Mouse (Mus musculus) cerebral cortex, adult 2 months (tissue): ENCODE measurements around the gene Ttyh1.

Source experiments
- WGBS: fragments of 180-500 bp; shearing (Covaris S2); methylation state at CpG from one replicate; pipeline ENCODE4 v1.1.7; 2018; 5-methylcytosine and 5-hydroxymethylcytosine counted together

The Ttyh1 gene

DNA sequence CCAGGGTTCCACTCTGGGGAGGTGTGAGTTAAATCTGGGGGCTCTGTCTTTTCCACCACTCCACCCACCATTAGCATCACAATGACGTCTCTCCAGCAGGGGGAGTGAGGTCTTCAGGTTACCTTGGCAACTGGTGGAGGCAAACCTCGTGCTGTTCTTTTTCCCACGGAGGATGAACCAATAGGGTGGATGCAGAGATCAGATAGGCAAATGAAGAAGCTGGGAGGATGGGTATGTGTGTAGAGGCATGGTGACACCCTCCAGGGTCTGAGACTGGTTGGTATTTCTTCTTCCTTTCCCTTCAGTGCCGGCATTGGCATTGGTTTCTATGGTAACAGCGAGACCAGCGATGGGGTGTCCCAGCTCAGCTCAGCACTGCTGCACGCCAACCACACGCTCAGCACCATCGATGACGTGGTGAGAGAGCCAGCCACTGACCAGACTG is 5.1 kb downstream of the Ttyh1 start:
- WGBS, result 2% methylated on average over 10 of the region's 10 CpGs

DNA sequence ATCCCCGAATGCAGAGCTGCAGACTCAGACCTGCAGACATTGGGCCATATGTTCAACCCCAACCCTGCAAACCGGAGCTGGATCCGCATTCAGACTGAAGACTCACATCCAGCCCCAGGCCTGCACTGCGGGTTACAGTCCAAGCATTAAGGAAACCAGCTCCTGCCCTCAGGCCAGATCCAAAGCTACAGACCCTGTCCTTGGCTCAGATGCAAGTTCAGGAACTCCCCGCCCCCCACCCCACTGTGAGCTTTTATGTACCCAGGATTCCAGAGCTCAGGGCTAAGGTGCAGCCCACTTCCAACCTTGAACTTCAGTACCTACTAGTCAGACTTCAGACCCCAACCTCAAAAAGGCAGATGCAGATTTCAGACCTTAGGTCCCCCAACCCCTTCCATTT is 5.6 kb downstream of the Ttyh1 start:
- WGBS, result 14% methylated on average over 5 of the region's 5 CpGs

DNA sequence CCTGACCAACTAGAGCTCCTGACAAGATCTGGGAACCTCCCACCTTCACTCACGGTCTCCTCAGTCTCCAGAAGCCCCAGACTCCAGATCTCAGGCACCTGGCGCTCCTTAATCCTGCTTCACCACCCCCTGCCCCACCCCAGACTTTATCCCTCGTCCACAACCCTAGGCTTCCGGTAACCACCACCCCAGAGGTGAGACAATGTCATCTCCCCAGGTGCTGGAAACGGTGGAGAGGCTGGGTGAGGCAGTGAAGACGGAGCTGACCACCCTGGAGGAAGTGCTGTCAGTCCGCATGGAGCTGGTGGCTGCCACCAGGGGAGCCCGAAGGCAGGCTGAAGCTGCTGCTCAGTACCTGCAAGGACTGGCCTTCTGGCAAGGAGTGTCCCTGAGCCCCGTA is 6.1 kb downstream of the Ttyh1 start:
- 29% methylated on average over 9 of the region's 9 CpGs for WGBS

DNA sequence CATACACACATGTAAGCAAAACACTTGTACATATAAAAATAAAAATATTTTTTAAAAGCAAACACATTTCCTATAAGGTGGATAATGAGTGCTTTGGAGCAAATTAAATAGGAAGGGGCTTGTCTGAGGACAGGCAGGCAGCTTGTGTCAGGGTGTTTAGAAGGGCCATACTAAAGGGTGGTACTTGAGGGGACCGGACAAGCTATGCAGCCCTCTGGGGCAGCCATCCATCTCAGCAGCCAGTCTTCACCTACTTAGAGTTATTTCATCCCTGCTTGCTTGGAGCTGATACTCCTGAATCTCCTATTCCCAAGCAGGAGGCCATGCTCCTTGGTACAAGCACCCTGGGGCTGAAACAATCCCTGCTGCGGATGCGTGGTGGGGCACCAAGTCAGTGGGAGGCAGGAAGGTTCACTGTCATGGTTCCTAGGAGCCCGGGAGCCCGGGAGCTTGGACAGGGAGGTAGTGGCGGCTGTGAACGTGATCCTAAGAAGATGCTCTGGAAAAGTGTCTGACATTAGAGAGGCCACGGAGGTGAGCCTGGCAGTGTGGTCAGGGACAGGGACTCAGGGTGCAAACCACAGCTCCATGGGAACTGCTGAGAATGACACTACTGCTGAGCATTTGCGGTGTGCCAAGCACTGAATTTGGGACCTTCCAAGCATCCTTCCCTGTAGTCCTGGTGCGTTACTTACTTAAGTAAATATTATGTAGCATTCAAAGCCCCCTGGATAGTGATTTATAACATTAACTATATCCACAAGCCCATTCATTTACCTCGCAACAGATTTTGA is 8.0 kb downstream of the Ttyh1 start:
- WGBS, result 67% methylated on average over 11 of the region's 11 CpGs

DNA sequence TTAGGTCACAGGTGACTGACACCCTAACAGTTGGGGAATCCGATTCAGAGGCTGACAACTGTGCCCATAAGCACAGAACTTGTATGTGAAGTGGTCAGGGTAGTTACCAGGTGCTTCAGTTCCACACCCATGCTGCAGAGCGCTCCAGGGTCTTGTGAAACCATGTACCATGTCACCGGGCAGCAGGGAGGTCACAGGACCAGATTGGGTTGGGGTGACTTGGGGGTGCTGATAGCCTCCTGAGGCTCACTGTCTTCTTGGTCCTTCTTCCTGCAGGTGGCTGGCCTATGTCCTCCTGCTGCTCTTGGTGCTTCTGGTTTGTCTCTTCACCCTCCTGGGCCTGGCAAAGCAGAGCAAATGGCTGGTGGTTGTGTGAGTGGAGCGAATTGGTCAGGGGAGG is 8.7 kb downstream of the Ttyh1 start:
- 85% methylated on average over 4 of the region's 4 CpGs for WGBS

DNA sequence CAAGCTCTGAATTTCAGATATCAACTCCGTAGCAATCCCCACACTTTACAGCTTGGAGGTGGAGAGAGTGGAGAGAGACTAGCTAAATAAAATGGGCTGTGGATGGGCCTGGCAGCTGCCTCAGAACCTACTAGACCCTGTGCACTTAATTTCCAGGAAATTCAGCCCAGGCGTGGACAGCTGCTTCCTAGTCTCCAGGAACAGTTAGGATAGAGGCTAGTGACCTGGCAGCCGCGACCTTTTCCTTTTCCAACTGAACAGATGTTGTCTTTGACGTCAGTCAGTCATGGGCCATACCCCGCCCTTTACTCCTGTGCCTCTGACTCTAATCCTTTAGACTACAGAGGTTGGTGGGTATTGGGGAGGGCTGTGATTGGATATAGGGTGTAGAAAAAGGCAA is 9.7 kb downstream of the Ttyh1 start:
- WGBS, result 52% methylated on average over 6 of the region's 6 CpGs

DNA sequence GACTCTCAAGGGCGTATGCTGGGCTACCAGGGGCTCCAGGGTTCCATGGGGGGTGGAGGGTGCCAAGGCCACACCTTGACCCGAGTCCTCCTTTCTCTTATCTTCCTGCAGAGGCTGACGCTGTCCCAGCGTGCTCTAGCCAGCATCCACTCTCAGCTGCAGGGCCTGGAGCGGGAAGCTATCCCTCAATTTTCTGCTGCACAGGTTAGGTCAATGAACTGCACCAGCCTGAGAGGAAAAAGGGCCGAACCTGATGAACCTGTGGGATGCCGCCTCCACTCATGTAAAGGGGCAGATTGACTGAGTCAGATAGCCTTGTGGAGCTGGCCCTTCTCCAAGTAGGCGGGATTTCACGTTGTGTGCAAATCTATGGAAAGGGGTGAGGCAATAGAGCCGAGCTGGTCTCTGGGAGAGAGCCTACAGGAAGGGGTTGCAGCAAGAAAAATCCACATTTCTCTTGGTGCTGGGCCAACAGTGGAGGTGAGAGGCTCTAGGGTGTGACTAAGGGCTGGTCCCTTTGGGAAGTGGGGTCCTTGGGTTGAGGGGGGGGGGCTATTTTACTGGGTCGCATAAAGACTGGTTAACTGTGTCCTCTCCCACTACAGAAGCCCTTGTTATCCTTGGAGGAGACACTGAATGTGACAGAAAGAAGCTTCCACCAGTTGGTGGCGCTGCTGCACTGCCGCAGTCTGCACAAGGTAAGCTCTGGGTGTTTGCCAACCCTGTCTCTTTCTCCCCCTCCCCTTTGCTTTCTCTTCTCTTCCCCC is 11.7 kb downstream of the Ttyh1 start:
- 23% methylated on average over 13 of the region's 13 CpGs for WGBS

DNA sequence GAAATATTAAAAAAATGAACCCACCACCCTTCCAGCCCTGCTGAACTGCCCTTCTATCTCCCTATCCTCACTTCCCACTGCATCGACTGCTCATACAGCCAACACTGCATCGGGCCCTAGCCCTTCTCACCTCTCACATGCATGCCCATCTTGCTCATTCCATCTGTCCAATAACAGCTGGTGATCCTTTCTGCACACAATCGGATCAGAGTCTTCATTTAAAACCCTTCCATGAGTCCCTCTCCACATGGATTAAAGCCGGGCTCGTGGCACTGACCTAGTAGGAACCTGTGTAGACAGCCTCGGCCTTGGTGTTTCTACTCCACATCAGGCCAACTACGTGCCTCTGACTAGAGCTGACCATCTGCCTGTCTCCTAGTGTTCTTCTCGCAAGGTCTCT is 12.8 kb downstream of the Ttyh1 start:
- WGBS, result 61% methylated on average over 8 of the region's 8 CpGs

DNA sequence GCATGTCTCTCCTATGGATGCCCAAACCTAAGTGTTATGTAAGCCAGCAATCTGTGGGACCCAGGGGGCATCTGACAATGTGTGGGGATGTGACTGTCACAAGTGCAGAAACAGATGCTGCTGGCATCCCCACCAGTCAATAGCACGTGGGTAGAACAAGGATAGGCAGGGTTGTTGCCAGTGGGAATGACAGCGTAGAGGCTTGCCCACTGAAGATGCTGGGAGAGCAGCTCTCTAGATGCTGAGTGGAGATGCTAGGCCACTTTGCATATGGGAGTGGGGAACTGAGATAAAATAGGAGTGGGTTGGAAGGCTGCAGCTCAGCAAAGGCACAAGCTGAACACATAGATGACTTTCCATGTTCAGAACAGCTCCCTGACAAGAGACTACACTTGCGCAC is 13.4 kb downstream of the Ttyh1 start:
- WGBS, result 43% methylated on average over 3 of the region's 3 CpGs

DNA sequence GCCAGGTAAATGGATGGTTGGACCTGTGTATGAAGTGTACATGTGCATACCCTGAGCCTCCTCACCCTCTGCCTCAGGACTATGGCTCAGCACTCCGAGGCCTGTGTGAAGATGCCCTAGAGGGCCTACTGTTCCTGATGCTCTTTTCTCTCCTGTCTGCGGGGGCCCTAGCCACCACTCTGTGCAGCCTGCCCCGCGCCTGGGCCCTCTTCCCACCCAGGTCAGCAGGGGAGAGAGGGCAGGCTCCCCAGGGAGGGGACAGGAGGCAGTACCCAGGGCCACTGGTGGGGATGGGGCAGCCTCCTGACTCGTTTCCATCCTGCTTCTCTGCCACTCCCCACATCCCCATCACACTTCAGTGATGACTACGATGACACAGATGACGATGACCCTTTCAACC is 13.8 kb downstream of the Ttyh1 start:
- WGBS, result 74% methylated on average over 7 of the region's 7 CpGs

DNA sequence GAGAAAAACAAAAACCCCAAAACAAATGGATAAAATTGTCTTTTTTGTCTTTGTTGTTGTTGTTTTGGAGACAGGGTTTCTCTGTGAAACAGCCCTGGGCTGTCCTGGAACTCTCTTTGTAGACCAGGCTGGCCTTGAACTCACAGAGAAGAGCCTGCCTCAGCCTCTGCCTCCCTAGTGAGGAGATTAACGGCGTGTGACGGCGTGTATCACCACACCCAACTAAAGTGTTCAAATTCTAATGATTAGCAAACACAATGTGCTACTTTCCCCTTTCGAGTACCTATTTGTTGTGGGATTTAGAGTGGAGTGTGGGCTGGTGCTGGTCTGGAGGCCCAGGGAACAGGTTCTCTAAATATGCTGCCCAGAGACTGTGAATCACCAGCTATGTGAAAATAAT is 15.7 kb downstream of the Ttyh1 start:
- 56% methylated on average over 5 of the region's 5 CpGs for WGBS

DNA sequence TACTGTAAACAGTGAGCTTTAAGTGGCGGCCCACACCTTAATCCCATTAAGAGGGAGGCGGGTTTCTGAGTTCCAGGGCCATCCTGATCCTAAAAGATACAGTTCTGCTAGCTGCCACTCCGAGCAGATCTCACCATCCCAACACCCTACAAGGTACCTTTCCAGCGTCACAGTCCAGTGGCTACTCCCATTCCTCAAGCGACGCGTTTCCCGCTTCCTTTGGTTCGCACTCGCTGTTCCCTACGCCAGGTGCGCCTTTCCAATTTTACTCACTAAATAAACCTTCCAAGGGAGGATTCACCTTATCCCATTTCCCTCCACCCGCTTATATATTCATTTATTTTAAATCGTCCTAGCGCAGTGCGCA is 17.2 kb downstream of the Ttyh1 start:
- WGBS, result under 1% methylated on average over 16 of the region's 16 CpGs

DNA sequence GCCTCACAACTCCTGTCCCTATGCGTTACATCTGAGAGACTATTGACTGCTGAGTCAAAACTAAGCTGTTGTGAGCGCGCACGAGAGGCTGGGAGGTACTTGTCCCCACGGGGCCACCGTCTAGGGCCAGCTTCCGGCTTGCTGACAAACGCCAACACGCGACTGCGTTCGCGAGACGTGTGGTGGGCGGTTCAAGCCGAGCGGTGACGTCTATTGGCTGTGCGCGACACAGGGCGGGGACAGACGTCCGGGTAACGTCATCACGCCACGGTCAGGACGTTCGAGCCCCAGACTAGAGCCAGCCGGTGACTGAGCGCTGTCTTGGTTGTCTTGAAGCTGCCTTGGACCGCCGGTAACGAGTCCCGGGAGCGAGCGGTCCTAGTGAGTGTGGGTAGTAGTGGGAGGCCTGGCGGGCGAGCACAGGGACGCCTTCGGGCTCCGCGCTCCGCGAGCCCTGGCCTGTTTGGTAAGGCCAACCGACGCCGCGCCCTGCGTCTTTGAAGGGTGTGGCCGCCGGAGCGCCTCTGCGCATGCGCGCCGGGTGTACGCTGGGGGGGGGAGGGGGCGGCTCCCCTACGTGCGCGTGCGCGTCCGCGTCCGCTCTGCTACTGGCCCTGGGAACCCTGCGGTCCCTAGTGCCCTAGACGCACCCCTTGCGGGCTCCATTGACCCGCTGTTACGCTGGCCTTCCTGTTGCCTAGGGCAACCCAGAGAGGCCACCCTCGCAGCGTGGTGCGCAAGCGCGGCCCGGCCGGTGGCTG is 17.7 kb downstream of the Ttyh1 start, which contains the start of gene Leng8:
Gene Leng8, plus strand, starts transcription at position 269 of the 761 bp plus-strand sequence.
- under 1% methylated on average over 77 of the region's 78 CpGs for WGBS

DNA sequence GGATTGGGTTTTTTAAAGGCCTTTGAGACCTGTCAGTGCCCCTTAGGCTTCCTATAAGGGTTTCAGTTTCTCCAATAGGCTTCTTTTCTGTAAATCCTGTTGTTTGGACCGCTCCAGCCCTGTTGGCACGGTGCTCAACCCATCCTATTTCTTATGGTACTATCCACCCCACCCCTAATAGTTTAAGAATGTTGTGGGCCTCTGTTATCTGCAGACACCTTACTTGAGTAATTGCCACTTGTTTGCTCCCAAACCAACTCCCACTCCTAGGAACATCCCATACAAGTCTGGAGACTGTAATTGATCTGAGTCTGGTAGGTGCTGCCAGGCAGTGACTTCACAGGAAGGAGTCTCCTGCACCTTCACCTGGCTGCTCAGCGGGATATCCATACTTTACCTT is 18.5 kb downstream of the Ttyh1 start:
- WGBS, result 37% methylated on average over 3 of the region's 3 CpGs

DNA sequence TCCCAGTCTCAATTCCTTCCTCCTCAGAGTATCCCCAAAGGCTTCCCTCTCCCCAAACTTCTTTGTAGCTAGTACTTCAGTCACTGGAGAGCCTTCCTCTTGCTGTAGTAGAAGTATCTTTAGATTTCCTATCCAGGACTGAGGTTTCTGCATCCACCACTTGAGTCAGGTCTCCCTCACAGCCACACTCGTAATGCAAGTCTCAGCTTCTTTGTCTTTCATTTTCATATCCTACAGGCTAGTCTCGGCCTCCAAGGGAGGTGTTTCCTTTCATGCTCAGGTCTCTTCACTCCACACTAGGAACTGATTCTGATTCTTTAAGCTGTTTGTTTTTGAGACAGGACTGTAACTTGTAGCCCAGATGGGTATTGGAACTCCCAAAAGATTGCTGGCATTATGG is 19.0 kb downstream of the Ttyh1 start:
- 60% methylated on average over 2 of the region's 2 CpGs for WGBS

DNA sequence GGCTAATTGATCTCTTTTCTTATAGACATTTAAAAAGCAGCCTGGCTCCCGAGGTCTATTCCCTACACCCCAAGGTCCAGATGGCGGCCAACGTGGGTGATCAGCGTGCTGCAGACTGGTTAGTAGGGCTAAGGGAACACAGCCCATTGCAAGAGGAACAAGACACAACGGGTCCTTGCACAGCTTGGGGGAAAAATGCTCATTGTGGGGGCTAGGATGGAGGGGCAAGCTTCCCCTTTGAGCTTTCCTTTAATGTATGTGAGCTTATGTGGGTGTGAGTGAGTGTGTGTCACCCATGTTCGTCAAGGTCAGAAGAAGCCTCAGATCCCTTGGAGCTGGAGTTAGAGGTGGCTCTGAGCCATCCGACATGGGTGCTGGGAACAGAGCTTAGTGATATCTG is 19.5 kb downstream of the Ttyh1 start:
- WGBS, result 78% methylated on average over 7 of the region's 7 CpGs

DNA sequence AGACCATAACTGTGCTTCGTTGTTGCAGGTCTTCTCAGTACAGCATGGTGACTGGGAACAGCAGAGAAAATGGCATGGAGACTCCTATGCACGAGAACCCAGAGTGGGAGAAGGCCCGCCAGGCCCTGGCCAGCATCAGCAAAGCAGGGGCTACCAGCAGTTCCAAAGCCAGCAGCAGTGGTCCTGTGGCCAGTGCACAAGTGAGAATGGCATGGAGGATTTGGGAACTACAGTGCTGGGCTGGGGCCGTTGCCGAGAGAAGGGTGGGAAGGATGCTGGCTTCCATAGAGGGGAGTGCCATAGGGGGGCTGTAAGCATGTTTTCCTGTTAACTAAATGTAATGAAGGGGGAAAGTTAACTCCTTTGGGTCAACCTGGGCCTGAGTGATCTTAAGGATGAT is 20.2 kb downstream of the Ttyh1 start:
- WGBS, result 89% methylated on average over 5 of the region's 5 CpGs

DNA sequence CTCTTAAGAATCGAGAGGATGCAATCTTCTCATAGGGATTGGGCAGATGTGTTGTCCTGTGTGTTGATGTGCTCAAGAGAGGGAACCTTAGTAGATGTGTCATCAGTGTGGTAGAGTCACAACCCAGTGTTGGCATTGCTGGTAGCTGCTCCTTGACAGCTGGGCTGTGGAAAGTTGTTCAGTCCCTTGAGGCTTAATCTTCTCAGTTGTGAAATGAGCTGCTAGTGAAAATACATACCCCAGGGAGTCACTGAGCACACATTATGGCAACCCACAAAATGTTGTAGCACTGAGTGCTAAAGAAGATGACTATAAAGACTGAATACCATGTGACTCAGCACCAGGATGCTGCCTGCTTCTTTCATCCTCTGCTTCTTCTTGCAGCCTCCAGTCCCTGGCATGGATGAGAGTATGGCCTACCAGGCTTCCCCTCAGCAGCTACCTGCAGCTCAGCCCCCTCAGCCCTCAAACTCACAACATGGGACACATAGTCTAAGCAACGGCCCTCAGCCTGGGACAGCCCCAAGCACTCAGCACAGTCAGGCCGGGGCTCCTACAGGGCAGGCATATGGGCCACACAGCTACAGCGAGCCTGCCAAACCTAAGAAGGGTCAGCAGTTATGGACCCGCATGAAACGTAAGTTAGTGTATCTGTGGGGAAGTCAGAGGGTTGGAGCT is 22.6 kb downstream of the Ttyh1 start:
- WGBS, result 84% methylated on average over 6 of the region's 6 CpGs

DNA sequence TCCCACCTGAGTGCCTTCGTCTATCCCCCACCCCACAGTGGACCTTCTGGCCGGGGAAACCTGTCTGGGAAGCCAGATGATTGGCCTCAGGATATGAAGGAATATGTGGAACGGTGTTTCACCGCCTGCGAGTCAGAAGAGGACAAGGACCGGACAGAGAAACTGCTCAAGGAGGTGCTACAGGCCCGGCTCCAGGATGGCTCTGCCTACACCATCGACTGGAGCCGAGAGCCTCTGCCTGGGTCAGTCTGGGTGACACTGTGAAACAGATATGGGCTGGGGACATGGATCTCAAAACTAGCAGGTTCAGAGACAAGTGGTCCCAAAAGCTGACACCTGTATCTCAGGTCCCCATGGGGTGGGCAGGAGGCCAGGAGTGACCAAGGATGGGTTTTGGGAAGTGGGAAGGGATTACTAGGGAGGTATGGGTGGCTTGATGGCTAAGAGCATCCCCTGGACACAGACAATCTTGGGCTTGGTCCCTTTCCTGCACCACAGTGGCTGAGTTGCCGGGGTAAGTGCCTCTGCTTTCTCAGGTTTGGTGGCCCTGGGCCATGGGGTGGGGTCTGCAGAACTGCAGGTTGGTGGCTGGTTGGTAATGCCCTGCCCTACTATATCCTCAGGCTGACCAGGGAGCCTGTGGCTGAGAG is 23.7 kb downstream of the Ttyh1 start:
- 93% methylated on average over 10 of the region's 10 CpGs for WGBS

DNA sequence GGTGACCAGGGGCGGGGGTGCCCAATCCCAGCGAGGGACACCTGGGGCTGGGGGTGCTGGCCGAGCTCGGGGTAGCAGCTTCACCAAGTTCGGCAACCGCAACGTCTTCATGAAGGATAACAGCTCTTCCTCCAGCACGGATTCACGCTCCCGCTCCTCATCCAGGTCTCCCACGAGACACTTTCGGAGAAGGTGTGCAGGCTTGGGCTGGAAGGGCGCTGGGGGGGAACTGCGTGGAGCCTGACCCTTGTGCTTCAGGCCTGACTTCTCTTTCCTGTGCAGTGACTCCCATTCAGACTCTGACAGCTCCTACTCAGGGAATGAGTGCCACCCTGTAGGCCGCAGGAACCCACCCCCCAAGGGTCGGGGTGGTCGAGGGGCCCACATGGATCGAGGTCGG is 24.3 kb downstream of the Ttyh1 start:
- WGBS, result 96% methylated on average over 19 of the region's 19 CpGs

DNA sequence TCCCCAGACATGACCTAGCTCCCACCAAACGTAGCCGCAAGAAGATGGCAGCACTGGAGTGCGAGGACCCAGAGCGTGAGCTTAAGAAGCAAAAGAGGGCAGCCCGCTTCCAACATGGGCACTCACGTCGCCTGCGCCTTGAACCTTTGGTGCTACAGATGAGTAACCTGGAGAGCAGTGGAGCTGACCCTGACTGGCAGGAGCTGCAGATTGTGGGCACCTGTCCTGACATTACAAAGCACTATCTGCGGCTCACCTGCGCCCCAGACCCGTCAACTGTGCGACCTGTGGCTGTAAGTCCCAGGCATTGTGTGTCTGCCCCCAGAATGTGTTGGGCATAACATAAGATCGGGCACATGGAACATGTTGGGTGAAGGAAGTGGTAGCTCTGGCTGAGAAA is 24.8 kb downstream of the Ttyh1 start:
- WGBS, result 93% methylated on average over 13 of the region's 13 CpGs
